Mouse (Mus musculus) stomach, postnatal 0 days (tissue): ENCODE measurements around the gene Fam57b. TPM values are rescaled to one million over a fixed set of nuclear protein-coding genes. Genes with fewer than 3 reads are reported as not detected.

Experiments
- ATAC-seq: fragments of 200-750 bp; cut with Nextera tagmentation; 2 replicates; pipeline ENCODE4 v1.8.0; 2017; ENCODE audit not compliant: low FRiP score, low TSS enrichment
- DNase-seq: peaks from one replicate; pipeline ENCODE4 v3.0.0-alpha.2; 2016; ENCODE audit warnings: low spot score
- H3K27ac ChIP-seq: fragments of 300-500 bp; sonication (generic); replicated peaks from 2 replicates; pipeline ENCODE4 v1.5.1; 2014; ENCODE audit warnings: mild to moderate bottlenecking, control low read depth
- H3K27me3 ChIP-seq: fragments of 300-500 bp; sonication (generic); 2 replicates; pipeline ENCODE4 v1.6.1; 2014; ENCODE audit warnings: low read length; ENCODE audit not compliant: control insufficient read depth, insufficient read depth
- H3K36me3 ChIP-seq: fragments of 300-500 bp; sonication (generic); 2 replicates; pipeline ENCODE4 v1.6.1; 2014; ENCODE audit warnings: low read length, mixed read lengths; ENCODE audit not compliant: control insufficient read depth, insufficient read depth
- H3K4me1 ChIP-seq: fragments of 300-500 bp; sonication (generic); replicated peaks from 2 replicates; pipeline ENCODE4 v1.6.1; 2014; ENCODE audit warnings: antibody characterized with exemption; ENCODE audit not compliant: control insufficient read depth, insufficient read depth
- H3K4me2 ChIP-seq: fragments of 300-500 bp; sonication (generic); replicated peaks from 2 replicates; pipeline ENCODE4 v1.6.1; 2014; ENCODE audit warnings: low read depth, mild to moderate bottlenecking, control low read depth, moderate library complexity
- H3K4me3 ChIP-seq: fragments of 300-500 bp; sonication (generic); 2 replicates; pipeline ENCODE4 v1.5.1; 2014; ENCODE audit warnings: low read depth, low read length, control low read depth
- H3K9ac ChIP-seq: fragments of 300-500 bp; sonication (generic); 2 replicates; pipeline ENCODE4 v1.6.1; 2014; ENCODE audit warnings: mild to moderate bottlenecking, low read length, control low read depth, mixed read lengths
- H3K9me3 ChIP-seq: fragments of 300-500 bp; sonication (generic); 2 replicates; pipeline ENCODE4 v1.6.1; 2016; ENCODE audit warnings: low read length; ENCODE audit not compliant: control insufficient read depth
- CTCF ChIP-seq: IDR thresholded peaks from 2 replicates; pipeline ENCODE4 v1.5.1; 2016; ENCODE audit warnings: antibody characterized with exemption, low read depth, mild to moderate bottlenecking, moderate library complexity
- EP300 ChIP-seq: optimal IDR thresholded peaks from 2 replicates; pipeline ENCODE3; 2016; ENCODE audit warnings: antibody characterized with exemption
- WGBS: fragments of 180-500 bp; shearing (Covaris S2); extraction: QIAGEN DNeasy Blood & Tissue Kit; methylation state at CpG from one replicate; pipeline ENCODE4 v1.1.7; 2014; 5-methylcytosine and 5-hydroxymethylcytosine counted together
- polyA plus RNA-seq: library from polyadenylated mRNA; unstranded; fragments of >200 nt; fragmentation: Nextera tagmentation; extraction: Ambion mirVana; gene quantifications from 2 replicates; pipeline ENCODE4 v1.2.1, GENCODE M21; 2015

The Fam57b gene
- polyA plus RNA-seq, 1 experiment from 2014 or later: 0.57 TPM

GRCm38 (mm10) chr7:126793456-126794270 lies 3.8 kb upstream of the Fam57b start:
- Histone ChIP-seq H3K9ac (no peak overlapping the region), H3K27me3 (no peaks in the 10 kb centered on the region), H3K4me1 (no peaks in the 10 kb centered on the region), H3K4me3 (no peak overlapping the region), H3K9me3 (no peaks in the 10 kb centered on the region), H3K4me2 (no peak overlapping the region), H3K36me3 (peaks cover 22% of the 10 kb centered on the region; the same call in 1 of the 2 replicates), H3K27ac (no peak overlapping the region)
- ATAC-seq (no peak), DNase-seq (no peak)
- no peak for TF ChIP-seq EP300
- no peak for TF ChIP-seq CTCF
- 70% methylated on average over 4 of the region's 4 CpGs for WGBS

- Histone ChIP-seq H3K9me3 (no peaks in the 10 kb centered on the region), H3K36me3 (peaks cover 21% of the 10 kb centered on the region; the same call in 1 of the 2 replicates), H3K4me3 (no peak overlapping the region), H3K4me2 (no peak overlapping the region), H3K27ac (no peak overlapping the region), H3K27me3 (no peaks in the 10 kb centered on the region), H3K4me1 (no peaks in the 10 kb centered on the region), H3K9ac (no peak overlapping the region)
- ATAC-seq (no peak), DNase-seq (no peak)
- 68% methylated on average over 4 of the region's 4 CpGs for WGBS
- TF ChIP-seq EP300: no peak
- no peak for TF ChIP-seq CTCF
Observed at GRCm38 (mm10) chr7:126794271-126794605, 3.2 kb upstream of the Fam57b start.

GRCm38 (mm10) chr7:126795387-126796317 lies 1.8 kb upstream of the Fam57b start:
- TF ChIP-seq CTCF (peak; percentile 39; the same call in 1 of the 2 replicates), EP300 (no peak)
- Histone ChIP-seq H3K4me2 (no peak overlapping the region), H3K27me3 (no peaks in the 10 kb centered on the region), H3K4me3 (no peak overlapping the region), H3K4me1 (no peaks in the 10 kb centered on the region; the same call in 1 of the 2 replicates), H3K27ac (no peak overlapping the region), H3K36me3 (peaks cover 16% of the 10 kb centered on the region; the same call in 1 of the 2 replicates), H3K9ac (no peak overlapping the region), H3K9me3 (no peaks in the 10 kb centered on the region)
- DNase-seq (no peak), ATAC-seq (no peak)
- WGBS: 83% methylated on average over 16 of the region's 16 CpGs

GRCm38 (mm10) chr7:126796350-126796932 lies 1.0 kb upstream of the Fam57b start:
- DNase-seq (peak; percentile 58), ATAC-seq (no peak)
- no peak overlapping the region for H3K4me3 ChIP-seq
- WGBS: 66% methylated on average over 8 of the region's 8 CpGs
- no peaks in the 10 kb centered on the region; the same call in 1 of the 2 replicates for H3K4me1 ChIP-seq
- H3K27me3 ChIP-seq: no peaks in the 10 kb centered on the region
- H3K36me3 ChIP-seq: peaks cover 16% of the 10 kb centered on the region; the same call in 1 of the 2 replicates
- no peak overlapping the region for H3K27ac ChIP-seq
- no peak overlapping the region for H3K9ac ChIP-seq
- TF ChIP-seq EP300 (no peak), CTCF (peak; percentile 62)
- H3K4me2 ChIP-seq: no peak overlapping the region
- H3K9me3 ChIP-seq: no peaks in the 10 kb centered on the region

GRCm38 (mm10) chr7:126798127-126799049 lies 920 bp downstream of the Fam57b start:
- 1% methylated on average over 40 of the region's 40 CpGs for WGBS
- ATAC-seq (no peak), DNase-seq (no peak)
- Histone ChIP-seq H3K9me3 (no peaks in the 10 kb centered on the region), H3K9ac (peak overlapping the region; percentile 83), H3K4me1 (no peaks in the 10 kb centered on the region; the same call in 1 of the 2 replicates), H3K4me3 (peak overlapping the region; percentile 80), H3K27me3 (no peaks in the 10 kb centered on the region), H3K27ac (peak overlapping the region; percentile 93), H3K4me2 (peak overlapping the region; percentile 83), H3K36me3 (peaks cover 16% of the 10 kb centered on the region; the same call in 1 of the 2 replicates)
- TF ChIP-seq CTCF (no peak), EP300 (no peak)
